Mouse (Mus musculus) CH12.LX (cell line): ENCODE measurements at regions not wholly inside any gene's neighbourhood (a gene's known extent, or its start where the extent isn't known, plus 50 kb on each side); places are given as distances from the start of the nearest gene placed in this dataset.
A peak's percentile ranks its signal among the peaks of the same experiment; 100 is the strongest.

Experiments used
- DNase-seq: peaks from one replicate; pipeline ENCODE4 v3.0.0-alpha.2; 2013; ENCODE audit errors: extremely low read depth
- H3K27ac ChIP-seq: 2 replicates; pipeline ENCODE4 v1.5.1; 2012; ENCODE audit warnings: low read depth, mild to moderate bottlenecking, control low read depth, moderate library complexity; ENCODE audit not compliant: insufficient read depth
- H3K27me3 ChIP-seq: replicated peaks from 2 replicates; pipeline ENCODE3; 2012; ENCODE audit warnings: inconsistent platforms
- H3K36me3 ChIP-seq, 2 experiments: replicated peaks in 1 of 2; 2 replicates each; pipeline versions ENCODE3 to v1.6.1; 2012; ENCODE audit warnings: inconsistent platforms in 1 of 2, low read length in 1 of 2, mild to moderate bottlenecking in 1 of 2, mixed read lengths in 1 of 2, moderate library complexity in 1 of 2; ENCODE audit not compliant: control insufficient read depth in 1 of 2, insufficient read depth in 1 of 2
- H3K4me1 ChIP-seq, 2 experiments: 2 replicates each; pipeline ENCODE4 v1.6.1; 2012; ENCODE audit warnings: inconsistent platforms in 1 of 2, moderate library complexity in 1 of 2; ENCODE audit not compliant: insufficient read depth in 2 of 2, control insufficient read depth in 1 of 2
- H3K4me2 ChIP-seq: 2 replicates; pipeline ENCODE4 v1.6.1; 2012; ENCODE audit warnings: low read depth, mild to moderate bottlenecking, control low read depth; ENCODE audit not compliant: poor library complexity, insufficient read depth, severe bottlenecking
- H3K4me3 ChIP-seq, 3 experiments: fragments of 150-350 bp in 1 of 3; sonication (generic) in 1 of 3; replicated peaks in 1 of 3; 2 replicates each; pipeline versions ENCODE3 to v1.5.1; 2011 to 2012; ENCODE audit warnings: low read depth in 2 of 3, low read length in 2 of 3, mild to moderate bottlenecking in 2 of 3, moderate library complexity in 2 of 3, control low read depth in 1 of 3, improper control_type of control experiment in 1 of 3, inconsistent platforms in 1 of 3, mixed read lengths in 1 of 3; ENCODE audit not compliant: poor library complexity in 1 of 3
- H3K79me2 ChIP-seq: replicated peaks from 2 replicates; pipeline ENCODE4 v1.6.1; 2012; ENCODE audit warnings: mild to moderate bottlenecking, moderate library complexity; ENCODE audit not compliant: control insufficient read depth, poor library complexity, insufficient read depth, severe bottlenecking; ENCODE audit errors: extremely low read depth
- H3K9ac ChIP-seq: 2 replicates; pipeline ENCODE4 v1.6.1; 2012; ENCODE audit warnings: low read depth, mild to moderate bottlenecking, control low read depth, moderate library complexity; ENCODE audit not compliant: insufficient read depth
- H3K9me3 ChIP-seq: replicated peaks from 2 replicates; pipeline ENCODE3; 2012; ENCODE audit warnings: low read length, inconsistent platforms, mixed read lengths
- CTCF ChIP-seq, 2 experiments: IDR thresholded peaks in 1 of 2; conservative IDR thresholded peaks in 1 of 2; 2 replicates each; pipeline ENCODE4 v1.5.1; 2011 to 2012; ENCODE audit warnings: low read depth in 2 of 2, low read length in 2 of 2, improper control_type of control experiment in 1 of 2, inconsistent platforms in 1 of 2, mild to moderate bottlenecking in 1 of 2, moderate library complexity in 1 of 2
- E2F4 ChIP-seq: IDR thresholded peaks from 2 replicates; pipeline ENCODE4 v1.6.1; 2011; ENCODE audit warnings: low read depth, low read length, improper control_type of control experiment; ENCODE audit not compliant: insufficient replicate concordance
- HCFC1 ChIP-seq: IDR thresholded peaks from 2 replicates; pipeline ENCODE4 v1.6.1; 2012; ENCODE audit warnings: low read depth, mild to moderate bottlenecking, inconsistent platforms, low read length, improper control_type of control experiment
- JUN ChIP-seq: IDR thresholded peaks from 2 replicates; pipeline ENCODE4 v1.6.1; 2011; ENCODE audit warnings: low read depth, mild to moderate bottlenecking, low read length, improper control_type of control experiment, moderate library complexity; ENCODE audit not compliant: insufficient read depth
- MAX ChIP-seq: IDR thresholded peaks from 2 replicates; pipeline ENCODE4 v1.6.1; 2011; ENCODE audit warnings: low read length, improper control_type of control experiment
- MXI1 ChIP-seq: IDR thresholded peaks from 2 replicates; pipeline ENCODE4 v1.6.1; 2011; ENCODE audit warnings: mild to moderate bottlenecking, low read depth, low read length, improper control_type of control experiment
- NELFE ChIP-seq: IDR thresholded peaks from 2 replicates; pipeline ENCODE4 v1.6.1; 2011; ENCODE audit warnings: low read depth, low read length, improper control_type of control experiment
- PAX5 ChIP-seq: IDR thresholded peaks from 2 replicates; pipeline ENCODE4 v1.6.1; 2012; ENCODE audit warnings: low read length, inconsistent platforms, mixed read lengths
- POLR2A ChIP-seq: IDR thresholded peaks from 2 replicates; pipeline ENCODE4 v1.6.1; 2011; ENCODE audit warnings: low read depth, mild to moderate bottlenecking, improper control_type of control experiment, low read length
- RCOR1 ChIP-seq: conservative IDR thresholded peaks from 2 replicates; pipeline ENCODE4 v1.6.1; 2012; ENCODE audit warnings: low read depth, mild to moderate bottlenecking, inconsistent platforms, low read length, improper control_type of control experiment
- SIN3A ChIP-seq: IDR thresholded peaks from 2 replicates; pipeline ENCODE4 v1.6.1; 2012; ENCODE audit warnings: low read length, improper control_type of control experiment, inconsistent platforms
- TCF12 ChIP-seq: IDR thresholded peaks from 2 replicates; pipeline ENCODE4 v1.6.1; 2014; ENCODE audit warnings: low read depth, mild to moderate bottlenecking, inconsistent platforms, low read length, improper control_type of control experiment
- UBTF ChIP-seq: IDR thresholded peaks from 2 replicates; pipeline ENCODE4 v1.6.1; 2012; ENCODE audit warnings: low read depth, mild to moderate bottlenecking, inconsistent platforms, low read length, improper control_type of control experiment, moderate library complexity
- USF1 ChIP-seq: IDR thresholded peaks from 2 replicates; pipeline ENCODE4 v1.6.1; 2014; ENCODE audit warnings: low read depth, mild to moderate bottlenecking, inconsistent platforms, low read length, improper control_type of control experiment
- ZC3H11A ChIP-seq: IDR thresholded peaks from 2 replicates; pipeline ENCODE4 v1.6.1; 2012; ENCODE audit warnings: low read depth, mild to moderate bottlenecking, inconsistent platforms, low read length, improper control_type of control experiment
- ZKSCAN1 ChIP-seq: IDR thresholded peaks from 2 replicates; pipeline ENCODE4 v1.6.1; 2012; ENCODE audit warnings: low read depth, inconsistent platforms, low read length, improper control_type of control experiment, borderline replicate concordance
- ZNF384 ChIP-seq: IDR thresholded peaks from 2 replicates; pipeline ENCODE4 v1.6.1; 2012; ENCODE audit warnings: low read depth, low read length, improper control_type of control experiment, inconsistent platforms
- dilution Hi-C: fragments of 300-500 bp; cut with MboI; formaldehyde crosslinking; loops from 2 replicates; pipeline ENCODE4 v1.14.3; 2020; ENCODE audit warnings: low sequenced_read_pairs; ENCODE audit not compliant: extremely low pct_unique_long_range_greater_than_20kb, extremely low pct_ligation_motif_present
- in situ Hi-C: fragments of 300-500 bp; cut with MboI; formaldehyde crosslinking; loops from 3 replicates; pipeline ENCODE4 v1.14.3; 2019; ENCODE audit warnings: low sequenced_read_pairs, low pct_ligation_motif_present, low pct_unique_long_range_greater_than_20kb, mixed read lengths

DNA sequence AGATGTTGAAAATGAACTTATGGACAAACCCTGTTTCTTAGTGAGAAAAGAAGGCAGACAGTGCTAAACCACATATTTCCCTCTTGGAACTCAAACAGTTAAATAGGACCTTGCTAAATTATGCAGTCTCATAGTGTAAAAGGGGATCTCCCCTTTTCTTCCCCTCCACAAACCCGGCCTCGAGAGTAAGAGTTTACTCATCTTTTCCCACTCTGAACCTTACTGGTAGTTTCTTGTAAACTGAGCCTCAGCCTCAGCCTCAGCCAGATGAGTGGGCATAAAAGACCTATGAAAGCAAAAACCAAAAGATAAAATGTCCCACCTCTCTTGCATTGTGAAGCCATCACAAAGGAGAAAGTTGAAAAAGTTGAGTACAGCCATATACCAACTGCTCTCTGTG lies 92.6 kb upstream of the Il6 start (continued):
- TF ChIP-seq MAX: peak; percentile 67
- peak; percentile 95 for TF ChIP-seq JUN
- TF ChIP-seq ZC3H11A: no peak

DNA sequence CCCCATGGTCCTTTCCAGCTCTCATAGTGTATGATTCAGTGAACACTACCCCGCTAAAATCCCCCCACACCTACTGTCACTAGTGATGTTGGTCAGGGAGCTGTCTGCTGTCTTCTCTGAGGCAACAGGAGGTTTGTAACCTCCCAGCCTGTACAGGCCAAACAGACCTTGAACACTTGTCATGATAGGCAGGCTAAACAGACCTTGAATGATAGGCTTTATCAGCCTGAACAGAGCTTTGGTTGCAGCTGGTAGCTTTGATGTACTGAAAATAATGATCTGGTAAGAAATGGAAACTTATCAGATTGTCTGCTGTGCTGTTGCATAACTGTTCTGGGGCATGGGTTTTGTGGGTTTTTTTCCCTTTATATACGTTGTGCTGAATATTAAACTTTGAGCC lies 87.4 kb upstream of the Il6 start:
- dilution Hi-C loops: no loop called here
- DNase-seq: no peak

DNA sequence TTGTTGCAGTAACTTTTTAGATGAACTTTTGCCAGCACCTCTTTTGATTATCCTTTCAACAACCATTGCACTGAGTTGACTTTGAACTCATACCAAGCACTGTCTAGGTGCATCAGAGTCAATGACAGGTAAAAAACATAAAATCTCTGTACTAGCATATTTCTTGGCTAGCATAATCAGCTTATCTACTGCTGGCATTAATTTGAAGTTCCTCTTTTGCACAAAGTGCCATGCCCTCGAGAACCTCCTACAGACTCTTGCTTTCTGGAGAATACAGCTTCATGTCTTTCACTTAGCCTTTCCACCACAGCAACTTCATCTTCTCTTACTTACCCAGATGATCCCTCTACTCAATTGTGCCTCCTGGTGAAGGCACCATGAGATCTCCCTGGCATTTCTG lies 85.3 kb upstream of the Il6 start:
- Histone ChIP-seq H3K79me2 (no peaks in the 10 kb centered on the region), H3K27me3 (no peaks in the 10 kb centered on the region), H3K4me3 (no peak overlapping the region), H3K4me2 (no peak overlapping the region), H3K36me3 (no peaks in the 10 kb centered on the region), H3K27ac (no peak overlapping the region), H3K9ac (no peak overlapping the region), H3K4me1 (peaks cover 3 to 7% of the 10 kb centered on the region in 2 experiments; a peak in 3 of 4 replicates), H3K9me3 (peaks cover 3% of the 10 kb centered on the region)
- dilution Hi-C loops: no loop called here
- DNase-seq: no peak
- in situ Hi-C loops: no loop called here
- TF ChIP-seq ZKSCAN1: no peak
- no peak for TF ChIP-seq UBTF
- no peak for TF ChIP-seq USF1
- TF ChIP-seq HCFC1: no peak

More for the DNA sequence above, 87.4 kb upstream of the Il6 start:
- in situ Hi-C loops: no loop called here
- no peak overlapping the region for H3K9ac ChIP-seq
- no peak overlapping the region for H3K27ac ChIP-seq
- H3K36me3 ChIP-seq: no peaks in the 10 kb centered on the region
- TF ChIP-seq RCOR1: no peak
- H3K9me3 ChIP-seq: peaks cover 11% of the 10 kb centered on the region
- no peaks in the 10 kb centered on the region for H3K27me3 ChIP-seq
- H3K79me2 ChIP-seq: no peaks in the 10 kb centered on the region
- peaks cover 3 to 8% of the 10 kb centered on the region in 2 experiments; a peak in 3 of 4 replicates for H3K4me1 ChIP-seq
- no peak overlapping the region for H3K4me2 ChIP-seq
- no peak overlapping the region for H3K4me3 ChIP-seq

DNA sequence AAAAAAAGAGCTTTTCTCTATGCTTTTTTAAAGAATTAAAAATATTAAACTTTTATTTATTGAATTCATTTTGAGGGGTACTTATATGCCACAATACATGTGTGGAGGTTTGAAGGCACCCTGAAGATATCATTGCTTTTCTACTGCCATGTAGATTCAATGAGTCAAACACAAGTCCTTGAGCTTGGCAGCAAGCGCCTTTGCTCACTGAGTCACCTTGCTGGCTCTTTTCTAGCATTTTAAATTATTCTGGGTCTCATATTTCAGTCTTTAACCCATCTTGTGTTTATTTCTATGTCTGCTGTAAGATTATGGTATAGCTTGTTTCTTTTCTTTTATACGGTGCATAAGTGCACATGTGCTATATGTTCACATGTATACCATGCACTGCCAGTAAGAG lies 83.5 kb upstream of the Il6 start:
- no peak overlapping the region for H3K4me3 ChIP-seq
- DNase-seq: no peak
- no peak overlapping the region for H3K4me2 ChIP-seq
- H3K36me3 ChIP-seq: no peaks in the 10 kb centered on the region
- in situ Hi-C loops (no loop called here), dilution Hi-C loops (no loop called here)
- peaks cover 3 to 7% of the 10 kb centered on the region in 2 experiments; a peak in 3 of 4 replicates for H3K4me1 ChIP-seq
- H3K27me3 ChIP-seq: no peaks in the 10 kb centered on the region
- peaks cover 3% of the 10 kb centered on the region for H3K9me3 ChIP-seq
- H3K79me2 ChIP-seq: no peaks in the 10 kb centered on the region
- no peak overlapping the region for H3K9ac ChIP-seq
- no peak for TF ChIP-seq PAX5
- TF ChIP-seq MXI1: no peak
- no peak for TF ChIP-seq POLR2A
- TF ChIP-seq E2F4: no peak
- no peak for TF ChIP-seq RCOR1
- TF ChIP-seq SIN3A: no peak
- no peak for TF ChIP-seq TCF12
- no peak for TF ChIP-seq CTCF (conservative IDR thresholded peaks at IDR 0.05 in 1 of 2, IDR thresholded peaks at IDR 0.05 in 1 of 2; ENCODE audit: low read depth in 2 of 2, low read length in 2 of 2)
- TF ChIP-seq ZNF384: no peak
- TF ChIP-seq JUN: no peak
- TF ChIP-seq NELFE: no peak
- no peak overlapping the region for H3K27ac ChIP-seq
